Mouse (Mus musculus): ENCODE data around the gene Gna12.

DNA sequence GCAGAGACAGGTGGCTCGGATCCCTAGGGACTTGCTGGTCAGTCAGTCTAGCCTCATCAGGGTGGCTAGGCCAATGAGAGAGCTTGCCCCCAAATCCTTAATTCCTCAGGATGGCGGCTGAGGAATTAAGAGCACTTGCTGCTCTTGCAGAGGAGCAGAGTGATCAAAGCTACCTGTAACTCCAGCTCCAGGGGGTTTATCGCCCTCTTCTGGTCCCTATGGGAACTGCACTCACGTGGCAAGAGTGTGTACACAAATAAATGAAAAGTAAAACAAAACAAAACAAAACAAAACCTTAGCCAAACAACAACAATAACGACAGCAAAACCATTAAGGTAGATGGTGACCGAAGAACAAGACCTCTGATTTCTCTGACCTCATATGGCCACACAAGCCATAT, 48.4 kb upstream of the Gna12 start:
- TF ChIP-seq POLR2A (IDR thresholded peaks at IDR 0.05; ENCODE audit: borderline replicate concordance, extremely low read depth, low read depth, low read length) (no peak), CTCF (IDR thresholded peaks at IDR 0.05; ENCODE audit: insufficient read depth, low read length) (no peak)
